Mouse (Mus musculus): ENCODE measurements at regions not wholly inside any gene's neighbourhood (a gene's known extent, or its start where the extent isn't known, plus 50 kb on each side); places are given as distances from the start of the nearest gene placed in this dataset.

DNA sequence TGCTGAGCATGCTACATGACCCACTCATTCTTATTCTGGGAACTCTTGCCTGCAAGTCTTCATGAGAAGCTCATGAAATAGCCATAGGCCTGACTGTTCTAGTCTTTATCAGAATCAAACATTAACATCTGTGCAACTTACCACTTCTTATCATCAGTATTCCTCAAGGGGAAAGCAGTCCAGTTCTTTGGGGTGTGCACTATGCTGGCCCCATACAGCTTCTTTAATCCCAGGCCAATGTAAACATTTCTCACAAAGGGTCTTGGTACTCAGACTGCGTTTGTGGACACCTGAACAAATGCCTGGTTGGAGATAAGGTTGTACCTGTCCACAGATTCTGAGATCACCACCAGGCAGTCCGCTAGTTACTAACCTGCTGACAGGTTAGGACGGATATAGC, 51.3 kb downstream of the 3110018I06Rik start:
- H3K4me3 ChIP-seq = no peak overlapping the region
- H3K4me1 ChIP-seq = no peaks in the 10 kb centered on the region
- no peaks in the 10 kb centered on the region for H3K36me3 ChIP-seq (replicated peaks)
- 77% methylated on average over 3 of the region's 3 CpGs for WGBS
- no peak overlapping the region for H3K27ac ChIP-seq (replicated peaks)
- DNase-seq (ENCODE audit: low spot score) = no peak
- no peaks in the 10 kb centered on the region for H3K9me3 ChIP-seq
- no peaks in the 10 kb centered on the region for H3K27me3 ChIP-seq (replicated peaks; ENCODE audit: low read depth, poor library complexity, severe bottlenecking)

DNA sequence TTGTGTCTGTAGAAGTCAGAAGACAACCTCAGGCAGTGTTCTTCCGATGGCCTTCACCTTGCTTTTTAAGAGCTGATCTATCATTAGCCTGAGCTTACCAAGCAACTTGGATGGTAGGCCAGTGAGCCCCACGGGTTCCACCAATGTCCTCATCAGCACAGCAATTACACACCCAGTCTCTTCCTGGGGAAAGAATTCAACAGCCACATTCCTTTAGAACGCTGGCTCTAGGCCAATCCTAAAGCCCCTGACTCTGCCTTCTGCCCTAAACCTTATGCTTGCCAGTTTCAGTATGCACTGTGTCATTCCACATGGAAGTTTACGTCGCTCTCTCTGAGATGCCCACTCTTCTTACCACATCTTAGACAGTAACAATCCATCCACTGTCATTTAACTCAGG, 52.8 kb downstream of the 3110018I06Rik start:
- Histone ChIP-seq H3K27ac (replicated peaks) (no peak overlapping the region), H3K4me1 (no peaks in the 10 kb centered on the region), H3K36me3 (replicated peaks) (no peaks in the 10 kb centered on the region), H3K9me3 (no peaks in the 10 kb centered on the region), H3K27me3 (replicated peaks; ENCODE audit: low read depth, poor library complexity, severe bottlenecking) (no peaks in the 10 kb centered on the region), H3K4me3 (no peak overlapping the region)
- 81% methylated on average over 5 of the region's 5 CpGs for WGBS
- no peak for DNase-seq (ENCODE audit: low spot score)

DNA sequence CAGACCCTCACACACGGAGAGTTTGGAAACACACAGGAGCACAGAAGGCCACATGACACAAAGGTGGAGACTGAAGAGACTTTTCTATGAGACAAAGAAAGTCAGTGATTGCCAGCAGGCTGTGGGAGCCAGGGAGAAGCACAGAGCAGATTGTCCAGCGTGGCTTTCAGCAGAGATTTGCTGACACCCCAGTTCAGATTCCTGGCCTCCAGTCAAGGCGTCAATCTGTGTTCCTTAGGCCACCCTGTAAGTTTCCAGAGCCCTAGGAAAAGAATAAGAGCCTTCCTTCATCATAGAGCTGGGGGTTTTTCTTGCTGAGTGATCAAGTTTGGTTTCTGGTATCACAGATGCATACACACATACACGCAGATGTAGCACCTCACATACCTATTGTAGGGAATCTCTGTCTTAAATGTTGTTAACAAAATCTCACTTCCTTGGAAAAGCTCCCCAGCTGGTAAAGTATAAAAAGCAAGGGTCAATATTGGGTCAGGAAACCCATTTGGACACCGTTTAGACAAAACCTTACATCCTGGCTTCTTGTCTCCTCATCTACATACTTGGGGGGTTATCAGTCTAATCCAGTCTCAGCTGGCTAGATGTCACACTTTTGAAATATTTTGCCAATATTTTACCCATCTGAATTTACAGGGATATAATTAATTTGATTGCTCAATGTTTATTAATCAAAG, 58.9 kb downstream of the 3110018I06Rik start:
- no peak overlapping the region for H3K4me3 ChIP-seq
- no peaks in the 10 kb centered on the region for H3K9me3 ChIP-seq
- H3K36me3 ChIP-seq (replicated peaks) = no peaks in the 10 kb centered on the region
- no peaks in the 10 kb centered on the region for H3K27me3 ChIP-seq (replicated peaks; ENCODE audit: low read depth, poor library complexity, severe bottlenecking)
- H3K4me1 ChIP-seq = peaks cover 7% of the 10 kb centered on the region; the same call in 1 of the 2 replicates
- DNase-seq (ENCODE audit: low spot score) = no peak
- H3K27ac ChIP-seq (replicated peaks) = no peak overlapping the region
- WGBS = 67% methylated on average over 5 of the region's 5 CpGs

DNA sequence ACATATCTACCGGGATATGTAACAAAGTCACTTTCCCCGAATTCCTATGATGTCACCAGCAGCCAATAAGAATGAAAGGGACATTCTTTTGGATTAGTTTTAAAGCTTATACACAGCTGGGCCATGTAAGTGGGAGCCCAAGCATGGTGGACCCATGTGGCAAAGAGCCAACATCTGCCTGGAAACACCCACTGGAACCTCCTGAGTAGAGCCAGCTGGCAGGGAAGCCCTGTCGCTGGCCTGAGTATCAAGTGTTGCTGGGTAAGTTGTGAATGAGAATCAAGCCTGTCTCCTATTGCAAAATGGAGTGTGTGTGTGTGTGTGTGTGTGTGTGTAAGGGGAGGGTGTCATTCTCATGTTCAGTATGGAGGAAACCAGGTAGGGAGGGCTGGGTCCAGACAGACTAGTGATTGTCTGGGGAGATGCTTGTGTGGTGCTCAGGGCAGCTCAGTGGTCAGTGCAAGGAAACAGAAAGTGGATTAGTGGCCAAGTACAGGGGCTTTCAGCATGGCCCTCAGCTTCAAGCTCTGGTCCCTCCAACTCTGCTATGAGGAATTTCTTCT, 59.5 kb downstream of the 3110018I06Rik start:
- Histone ChIP-seq H3K9me3 (no peaks in the 10 kb centered on the region), H3K27ac (replicated peaks) (0 out of 2 replicates have a peak overlapping the region, but pooled peaks have one; percentile 10), H3K4me3 (no peak overlapping the region), H3K4me1 (peaks cover 7% of the 10 kb centered on the region; the same call in 1 of the 2 replicates), H3K36me3 (replicated peaks) (no peaks in the 10 kb centered on the region), H3K27me3 (replicated peaks; ENCODE audit: low read depth, poor library complexity, severe bottlenecking) (no peaks in the 10 kb centered on the region)
- WGBS = 88% methylated on average over 3 of the region's 3 CpGs
- no peak for DNase-seq (ENCODE audit: low spot score)

DNA sequence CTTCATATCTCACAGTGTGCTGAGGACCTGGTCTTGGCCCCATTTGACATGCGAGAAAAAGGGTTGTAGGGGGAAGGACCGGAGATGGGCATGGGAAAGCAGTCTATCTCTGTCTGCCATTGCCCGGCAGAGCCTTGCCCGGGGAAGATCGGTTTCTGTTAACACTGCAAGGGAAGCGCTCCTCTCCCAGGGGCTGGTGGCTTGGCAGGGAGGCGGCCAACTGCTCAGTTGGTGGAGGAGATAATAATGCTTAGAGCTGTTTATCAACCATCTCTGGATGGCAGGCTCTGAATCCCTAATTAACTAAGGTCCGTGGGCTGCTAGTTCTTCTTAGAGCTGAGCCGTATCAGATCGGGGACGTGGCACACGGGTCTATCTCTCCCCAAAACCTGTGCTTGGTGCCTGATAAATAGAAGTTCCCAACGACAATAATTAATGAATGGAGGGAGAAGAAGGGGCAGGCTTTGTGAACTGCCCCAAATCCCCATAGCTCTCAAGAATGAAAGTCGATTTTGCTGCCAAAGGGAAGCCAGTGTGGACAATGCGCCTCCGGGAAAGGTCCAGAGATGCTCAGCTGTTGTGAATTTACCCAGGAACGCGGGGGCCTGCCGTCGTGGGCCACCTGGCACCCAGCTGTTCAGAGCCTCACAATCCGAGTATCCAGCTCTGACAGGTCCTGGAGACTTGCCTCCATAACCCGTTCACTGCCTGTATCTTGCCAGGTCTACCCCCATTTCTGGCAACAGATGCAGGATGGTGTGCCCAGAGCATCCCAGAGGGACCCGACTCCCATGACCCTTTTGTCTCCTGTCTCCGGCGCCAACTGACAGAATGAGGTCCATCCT, 61.2 kb downstream of the 3110018I06Rik start:
- no peaks in the 10 kb centered on the region for H3K36me3 ChIP-seq (replicated peaks)
- H3K27me3 ChIP-seq (replicated peaks; ENCODE audit: low read depth, poor library complexity, severe bottlenecking) = no peaks in the 10 kb centered on the region
- H3K4me3 ChIP-seq = no peak overlapping the region
- H3K4me1 ChIP-seq = peaks cover 7% of the 10 kb centered on the region; the same call in 1 of the 2 replicates
- 81% methylated on average over 25 of the region's 25 CpGs for WGBS
- no peaks in the 10 kb centered on the region for H3K9me3 ChIP-seq
- no peak overlapping the region for H3K27ac ChIP-seq (replicated peaks)
- DNase-seq (ENCODE audit: low spot score) = peak; percentile 36

DNA sequence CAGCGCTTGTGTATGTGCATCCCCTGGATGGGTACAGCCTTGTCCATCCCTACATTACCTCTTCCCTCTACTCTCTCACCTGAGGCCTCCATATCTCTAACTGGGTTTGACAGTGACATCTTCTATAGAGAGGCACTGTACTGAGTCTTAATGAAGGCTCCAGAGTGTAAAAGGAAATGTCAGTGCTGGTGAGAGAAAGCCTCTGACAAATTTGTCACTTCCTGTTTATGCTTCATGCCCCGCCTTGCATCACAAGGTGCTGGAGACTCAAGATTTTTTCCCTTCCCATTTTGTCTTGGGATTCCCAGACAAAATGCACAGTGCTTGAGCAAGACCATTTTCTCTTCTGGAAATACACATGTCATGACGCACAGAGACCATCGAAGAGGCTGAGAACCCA, 70.8 kb downstream of the 3110018I06Rik start:
- no peak overlapping the region for H3K27ac ChIP-seq (replicated peaks)
- H3K4me1 ChIP-seq = 0 out of 2 replicates have a peak, but pooled peaks cover 3% of the 10 kb centered on the region
- 89% methylated on average over 4 of the region's 4 CpGs for WGBS
- no peak for DNase-seq (ENCODE audit: low spot score)
- no peaks in the 10 kb centered on the region for H3K36me3 ChIP-seq (replicated peaks)
- H3K27me3 ChIP-seq (replicated peaks; ENCODE audit: low read depth, poor library complexity, severe bottlenecking) = no peaks in the 10 kb centered on the region
- H3K9me3 ChIP-seq = no peaks in the 10 kb centered on the region
- H3K4me3 ChIP-seq = no peak overlapping the region

DNA sequence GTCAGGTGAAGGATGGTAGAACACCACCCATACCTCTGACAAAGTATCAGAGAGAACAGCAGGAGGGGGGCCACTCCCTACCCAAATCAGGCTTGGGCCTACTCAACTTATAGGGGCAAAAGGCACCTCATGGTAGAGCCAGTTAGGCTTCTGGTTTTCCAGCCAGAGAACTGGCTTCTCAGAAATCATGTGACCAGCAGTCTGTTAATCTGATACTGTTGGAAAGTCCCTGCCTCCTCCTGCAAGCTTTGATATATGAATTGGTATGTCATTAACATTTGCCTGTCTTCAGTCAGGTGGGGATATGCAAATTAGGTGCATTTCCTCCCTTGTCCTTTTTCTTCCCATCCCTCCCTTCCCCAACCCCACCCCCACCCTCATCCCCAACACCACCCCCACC, 71.7 kb downstream of the 3110018I06Rik start:
- Histone ChIP-seq H3K27me3 (replicated peaks; ENCODE audit: low read depth, poor library complexity, severe bottlenecking) (no peaks in the 10 kb centered on the region), H3K4me1 (0 out of 2 replicates have a peak, but pooled peaks cover 3% of the 10 kb centered on the region), H3K4me3 (no peak overlapping the region), H3K9me3 (no peaks in the 10 kb centered on the region), H3K27ac (replicated peaks) (no peak overlapping the region), H3K36me3 (replicated peaks) (no peaks in the 10 kb centered on the region)
- no peak for DNase-seq (ENCODE audit: low spot score)

DNA sequence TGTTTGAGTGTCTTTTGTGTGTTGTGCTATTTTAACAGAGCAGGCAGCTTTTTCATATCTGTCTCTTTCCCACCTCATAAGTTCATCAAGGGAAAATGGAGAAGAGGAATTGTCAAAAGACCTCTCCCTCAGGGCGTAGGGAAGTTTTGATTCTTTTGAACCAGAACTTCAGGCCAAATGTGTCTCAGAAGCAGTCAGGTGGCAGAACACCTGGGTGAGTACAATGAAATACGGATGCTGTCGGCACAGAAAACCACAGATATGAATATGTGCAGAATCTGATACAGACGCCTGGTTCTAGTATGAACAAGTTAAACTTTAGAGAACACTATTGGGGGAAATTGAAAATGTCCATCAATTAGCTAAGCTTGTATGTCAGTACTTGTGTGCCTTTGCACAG, 84.2 kb downstream of the 3110018I06Rik start:
- DNase-seq (ENCODE audit: low spot score) = no peak
- WGBS = 92% methylated on average over 4 of the region's 4 CpGs
- H3K27me3 ChIP-seq (replicated peaks; ENCODE audit: low read depth, poor library complexity, severe bottlenecking) = no peaks in the 10 kb centered on the region; the same call in 1 of the 2 replicates
- H3K9me3 ChIP-seq = no peaks in the 10 kb centered on the region
- peaks cover 3% of the 10 kb centered on the region; the same call in 1 of the 2 replicates for H3K4me1 ChIP-seq
- H3K4me3 ChIP-seq = no peak overlapping the region
- H3K27ac ChIP-seq (replicated peaks) = no peak overlapping the region
- H3K36me3 ChIP-seq (replicated peaks) = no peaks in the 10 kb centered on the region

DNA sequence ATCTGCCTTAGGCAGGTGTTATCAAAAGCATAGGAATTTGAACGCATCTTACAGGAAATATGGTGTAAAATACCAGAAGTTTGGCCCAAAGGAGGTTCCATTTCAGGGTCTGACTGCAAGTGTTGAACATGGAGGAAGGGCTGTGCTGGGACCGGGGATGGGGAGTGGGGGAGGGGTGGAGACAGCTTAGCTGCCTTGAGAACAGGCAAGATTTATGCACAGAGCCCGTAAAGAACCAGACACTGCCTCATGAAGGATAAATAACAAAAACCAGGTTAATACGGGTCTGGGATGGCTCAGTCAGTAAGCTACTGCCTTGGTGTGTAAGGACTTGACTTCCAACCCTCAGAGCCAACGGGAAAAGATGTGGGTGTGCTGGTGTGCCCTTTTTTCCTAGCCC, 91.1 kb downstream of the 3110018I06Rik start:
- no peaks in the 10 kb centered on the region for H3K36me3 ChIP-seq (replicated peaks)
- no peaks in the 10 kb centered on the region; the same call in 1 of the 2 replicates for H3K27me3 ChIP-seq (replicated peaks; ENCODE audit: low read depth, poor library complexity, severe bottlenecking)
- H3K4me3 ChIP-seq = no peak overlapping the region
- no peaks in the 10 kb centered on the region for H3K9me3 ChIP-seq
- H3K27ac ChIP-seq (replicated peaks) = no peak overlapping the region
- WGBS = 73% methylated on average over 5 of the region's 5 CpGs
- DNase-seq (ENCODE audit: low spot score) = no peak
- peaks cover 33% of the 10 kb centered on the region for H3K4me1 ChIP-seq

DNA sequence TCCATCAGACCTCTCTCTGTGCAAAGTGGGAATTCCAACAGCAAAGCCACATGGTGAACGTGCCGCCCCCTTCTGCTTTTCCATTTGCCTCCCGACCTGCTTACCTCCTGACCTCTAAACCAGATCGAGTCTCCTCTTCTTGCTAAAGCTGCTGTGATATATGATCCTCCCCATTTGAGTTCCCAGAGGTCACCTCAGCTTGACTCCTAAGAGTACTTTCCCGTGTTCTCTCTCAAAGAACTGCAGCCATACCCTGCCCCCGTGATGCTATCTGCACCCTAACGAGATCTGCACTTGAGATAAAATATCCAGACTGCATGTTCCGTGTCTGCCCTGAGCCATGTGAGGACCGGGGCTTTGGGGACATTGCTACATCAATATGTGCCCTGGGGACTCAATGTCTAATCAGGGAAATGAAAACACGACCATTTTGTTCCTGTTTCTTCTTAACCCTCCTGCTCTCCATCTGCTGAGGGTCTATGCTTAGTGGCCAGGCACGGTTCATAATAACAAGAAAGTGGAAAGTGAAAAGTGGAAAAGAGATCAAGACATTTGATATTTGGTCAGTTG, 94.8 kb downstream of the 3110018I06Rik start:
- Histone ChIP-seq H3K27ac (replicated peaks) (peak overlapping the region; percentile 35), H3K9me3 (no peaks in the 10 kb centered on the region), H3K27me3 (replicated peaks; ENCODE audit: low read depth, poor library complexity, severe bottlenecking) (no peaks in the 10 kb centered on the region), H3K4me3 (no peak overlapping the region), H3K4me1 (peaks cover 37% of the 10 kb centered on the region), H3K36me3 (replicated peaks) (no peaks in the 10 kb centered on the region)
- WGBS = 26% methylated on average over 11 of the region's 11 CpGs
- peak; percentile 65 for DNase-seq (ENCODE audit: low spot score)

DNA sequence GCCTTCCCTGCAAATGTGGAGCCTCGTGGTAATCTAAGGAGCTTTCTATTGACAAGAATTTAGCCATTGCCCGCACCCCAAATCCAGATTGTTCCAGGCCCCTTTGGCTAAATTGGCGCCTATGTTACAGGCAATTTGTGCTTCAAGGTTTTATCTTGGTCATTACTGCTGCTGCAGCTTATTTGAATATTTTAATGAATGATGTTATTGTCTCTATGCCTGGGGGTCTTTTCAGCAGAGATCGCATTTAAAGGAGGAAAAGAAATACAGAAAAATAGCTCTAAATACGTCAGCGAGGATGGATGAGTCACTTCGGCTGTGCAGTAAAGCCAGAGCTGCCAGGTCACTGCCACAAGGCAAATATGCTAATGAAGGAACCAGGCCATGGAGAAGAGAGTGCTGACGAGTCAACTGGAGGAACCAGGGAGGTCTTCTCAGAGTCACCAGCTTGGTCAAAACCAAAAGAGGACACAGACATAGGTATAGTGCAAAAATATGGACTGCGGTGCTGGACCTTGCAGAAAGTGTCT, 97.3 kb downstream of the 3110018I06Rik start:
- DNase-seq (ENCODE audit: low spot score) = no peak
- peaks cover 35% of the 10 kb centered on the region for H3K4me1 ChIP-seq
- 69% methylated on average over 9 of the region's 9 CpGs for WGBS

DNA sequence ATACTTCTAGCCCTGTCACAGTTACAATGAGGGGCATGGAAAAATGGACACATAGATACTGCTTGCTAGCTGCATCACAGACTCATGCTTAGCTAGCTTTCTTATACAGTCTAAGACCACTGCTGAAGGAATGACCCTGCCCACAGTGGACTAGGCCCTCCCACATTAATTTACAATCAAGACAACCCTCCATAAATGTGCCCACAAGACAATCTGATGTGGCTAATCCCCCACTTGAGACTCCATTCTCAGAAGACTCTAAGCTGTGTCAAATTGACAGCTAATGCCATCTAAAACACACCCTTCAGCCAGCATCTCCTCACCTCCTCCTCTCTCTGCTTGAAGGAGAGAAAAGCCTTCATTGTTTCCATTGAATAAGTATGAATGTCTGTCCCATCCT, 107.8 kb downstream of the 3110018I06Rik start:
- no peak overlapping the region for H3K27ac ChIP-seq (replicated peaks)
- no peaks in the 10 kb centered on the region for H3K4me1 ChIP-seq
- no peaks in the 10 kb centered on the region for H3K27me3 ChIP-seq (replicated peaks; ENCODE audit: low read depth, poor library complexity, severe bottlenecking)
- DNase-seq (ENCODE audit: low spot score) = no peak
- H3K9me3 ChIP-seq = no peaks in the 10 kb centered on the region
- H3K4me3 ChIP-seq = no peak overlapping the region
- no peaks in the 10 kb centered on the region for H3K36me3 ChIP-seq (replicated peaks)

More for the DNA sequence above, 97.3 kb downstream of the 3110018I06Rik start:
- Histone ChIP-seq H3K36me3 (replicated peaks) (no peaks in the 10 kb centered on the region), H3K27ac (replicated peaks) (no peak overlapping the region), H3K9me3 (no peaks in the 10 kb centered on the region), H3K4me3 (no peak overlapping the region), H3K27me3 (replicated peaks; ENCODE audit: low read depth, poor library complexity, severe bottlenecking) (no peaks in the 10 kb centered on the region)

All from embryonic facial prominence, embryonic 10.5 days (tissue).